Mouse (Mus musculus): ENCODE results near the gene Rps2. TPM values are rescaled to one million over a fixed set of nuclear protein-coding genes. Genes with fewer than 3 reads are reported as not detected.

Gene Rps2
- total RNA-seq, 4 experiments from 2014 or later: 558 to 703 (median 654) TPM

- DNase-seq (ENCODE audit: low spot score in 2 of 2): no peak
These were observed 12.9 kb downstream of the Rps2 start for GRCm38 (mm10) chr17:24730787-24731186.

GRCm38 (mm10) chr17:24732233-24732935, 14.5 kb downstream of the Rps2 start:
- peak; percentile 74 to 85 for DNase-seq (ENCODE audit: low spot score in 2 of 2)

GRCm38 (mm10) chr17:24733434-24734050, 15.6 kb downstream of the Rps2 start:
- no peak for DNase-seq (ENCODE audit: low spot score in 2 of 2)

- DNase-seq (ENCODE audit: low spot score in 2 of 2): no peak
These were observed 16.6 kb downstream of the Rps2 start for GRCm38 (mm10) chr17:24734513-24734912.

GRCm38 (mm10) chr17:24735446-24735845, 17.5 kb downstream of the Rps2 start:
- no peak for DNase-seq (ENCODE audit: low spot score in 2 of 2)

- DNase-seq (ENCODE audit: low spot score in 2 of 2): peak; percentile 96 to 97
These were observed 18.6 kb downstream of the Rps2 start, which contains the start of gene Msrb1 for GRCm38 (mm10) chr17:24736330-24737051. Gene Msrb1 (plus strand): TSS chr17:24736642.

GRCm38 (mm10) chr17:24737135-24737810, 19.4 kb downstream of the Rps2 start:
- no peak for DNase-seq (ENCODE audit: low spot score in 2 of 2)

GRCm38 (mm10) chr17:24738238-24738637, 20.3 kb downstream of the Rps2 start:
- DNase-seq (ENCODE audit: low spot score in 2 of 2): no peak

GRCm38 (mm10) chr17:24739926-24740325, 22.0 kb downstream of the Rps2 start:
- no peak for DNase-seq (ENCODE audit: low spot score in 2 of 2)

GRCm38 (mm10) chr17:24742307-24742706, 24.4 kb downstream of the Rps2 start:
- DNase-seq (ENCODE audit: low spot score in 2 of 2): no peak

- no peak for DNase-seq (ENCODE audit: low spot score in 2 of 2)
These were observed 26.0 kb downstream of the Rps2 start for GRCm38 (mm10) chr17:24743896-24744295.

- DNase-seq (ENCODE audit: low spot score in 2 of 2): no peak
These were observed 26.5 kb downstream of the Rps2 start for GRCm38 (mm10) chr17:24744381-24744780.

- DNase-seq (ENCODE audit: low spot score in 2 of 2): peak; percentile 70 to 73
These were observed 27.9 kb downstream of the Rps2 start for GRCm38 (mm10) chr17:24745526-24746497.

GRCm38 (mm10) chr17:24746986-24747385, 29.1 kb downstream of the Rps2 start:
- no peak for DNase-seq (ENCODE audit: low spot score in 2 of 2)

GRCm38 (mm10) chr17:24751528-24751927, 33.6 kb downstream of the Rps2 start:
- no peak for DNase-seq (ENCODE audit: low spot score in 2 of 2)

GRCm38 (mm10) chr17:24752415-24753394, 34.8 kb downstream of the Rps2 start, which contains the start of gene Hs3st6:
Gene Hs3st6 (plus strand): TSS chr17:24752988.
- no peak for DNase-seq (ENCODE audit: low spot score in 2 of 2)

- DNase-seq (ENCODE audit: low spot score in 2 of 2): no peak
These were observed 39.5 kb downstream of the Rps2 start for GRCm38 (mm10) chr17:24757394-24757793.

- DNase-seq (ENCODE audit: low spot score in 2 of 2): no peak
These were observed 43.2 kb downstream of the Rps2 start for GRCm38 (mm10) chr17:24761121-24761520.
